Mouse (Mus musculus) midbrain, embryonic 15.5 days (tissue): ENCODE results near the gene Agap3. TPM values are rescaled to one million over a fixed set of nuclear protein-coding genes. Genes with fewer than 3 reads are reported as not detected.

Source experiments
- ATAC-seq: fragments of 200-750 bp; cut with Nextera tagmentation; replicated peaks from 2 replicates; pipeline ENCODE4 v1.8.0; 2017; ENCODE audit warnings: moderate TSS enrichment
- H3K27ac ChIP-seq: fragments of 300-500 bp; sonication (generic); 2 replicates; pipeline ENCODE4 v1.5.1; 2015; ENCODE audit warnings: mild to moderate bottlenecking, inconsistent platforms
- H3K27me3 ChIP-seq: fragments of 300-500 bp; sonication (generic); replicated peaks from 2 replicates; pipeline ENCODE4 v1.6.1; 2015; ENCODE audit warnings: inconsistent platforms
- H3K36me3 ChIP-seq: fragments of 300-500 bp; sonication (generic); replicated peaks from 2 replicates; pipeline ENCODE4 v1.6.1; 2015; ENCODE audit warnings: inconsistent platforms
- H3K4me1 ChIP-seq: fragments of 300-500 bp; sonication (generic); 2 replicates; pipeline ENCODE4 v1.6.1; 2015; ENCODE audit warnings: inconsistent platforms
- H3K4me2 ChIP-seq: fragments of 300-500 bp; sonication (generic); 2 replicates; pipeline ENCODE4 v1.6.1; 2015; ENCODE audit warnings: inconsistent platforms, mild to moderate bottlenecking, moderate library complexity
- H3K4me3 ChIP-seq: fragments of 300-500 bp; sonication (generic); 2 replicates; pipeline ENCODE4 v1.5.1; 2015; ENCODE audit warnings: mild to moderate bottlenecking, inconsistent platforms
- H3K9ac ChIP-seq: fragments of 300-500 bp; sonication (generic); 2 replicates; pipeline ENCODE4 v1.6.1; 2015; ENCODE audit warnings: mild to moderate bottlenecking, inconsistent platforms
- H3K9me3 ChIP-seq: fragments of 300-500 bp; sonication (generic); 2 replicates; pipeline ENCODE4 v1.6.1; 2016; ENCODE audit warnings: inconsistent platforms
- WGBS: fragments of 180-500 bp; shearing (Covaris S2); methylation state at CpG from one replicate; pipeline ENCODE4 v1.1.7; 2015; ENCODE audit warnings: mixed read lengths; 5-methylcytosine and 5-hydroxymethylcytosine counted together
- polyA plus RNA-seq: library from polyadenylated mRNA; unstranded; fragments of >200 nt; fragmentation: Nextera tagmentation; extraction: Ambion mirVana; gene quantifications from 2 replicates; pipeline ENCODE4 v1.2.1, GENCODE M21; 2015

Agap3 gene
- polyA plus RNA-seq, 1 experiment from 2014 or later, result 122 TPM

DNA sequence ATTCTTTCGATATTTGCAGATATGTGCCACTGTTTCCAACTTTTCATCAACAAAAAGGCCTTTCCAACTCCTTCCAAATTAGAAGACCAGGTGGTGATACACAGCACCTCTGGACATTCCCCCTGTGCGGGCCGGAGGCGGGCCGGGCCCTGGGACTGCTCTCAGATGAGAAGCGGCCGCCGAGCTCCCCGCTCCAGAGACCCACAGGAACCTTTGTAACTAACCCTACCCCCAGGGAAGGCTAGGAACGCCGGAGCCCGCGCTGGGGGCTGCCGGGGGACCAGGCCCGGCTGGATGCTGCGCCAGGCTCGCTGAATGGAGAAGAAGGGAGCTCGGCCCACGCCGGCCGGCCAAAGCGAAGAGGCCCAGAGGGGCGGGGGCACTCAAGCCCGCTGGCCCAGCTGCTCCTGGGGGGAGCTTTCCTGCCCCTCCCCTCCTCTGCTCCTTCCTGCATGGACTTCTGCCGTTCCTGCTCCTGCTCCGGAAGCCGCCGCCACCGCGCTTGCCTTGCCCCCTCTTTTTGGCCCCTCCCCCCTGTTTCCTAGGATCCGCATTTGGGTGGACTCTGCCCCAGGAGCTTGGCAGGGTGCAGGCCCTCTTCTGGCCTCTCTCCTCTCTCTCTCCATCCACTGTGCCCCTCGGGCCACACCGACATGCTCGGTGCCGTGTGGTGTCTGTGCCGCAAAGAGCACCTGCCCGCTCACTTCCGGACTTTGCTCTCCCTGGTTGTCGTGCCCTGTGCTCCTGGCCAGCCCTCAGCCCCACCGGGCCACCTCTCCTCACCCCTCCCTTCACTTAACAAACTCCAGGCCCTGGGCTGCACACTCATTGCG, 30.5 kb downstream of the Agap3 start:
- 39% methylated on average over 41 of the region's 41 CpGs for WGBS
- no peak overlapping the region for H3K9ac ChIP-seq
- no peaks in the 10 kb centered on the region for H3K9me3 ChIP-seq
- no peaks in the 10 kb centered on the region for H3K27me3 ChIP-seq
- H3K4me1 ChIP-seq, result peaks cover 43% of the 10 kb centered on the region
- no peak overlapping the region for H3K4me2 ChIP-seq
- no peak overlapping the region for H3K4me3 ChIP-seq
- H3K36me3 ChIP-seq, result peaks cover 18% of the 10 kb centered on the region; the same call in 1 of the 2 replicates
- ATAC-seq, result peak; percentile 7; the same call in 1 of the 2 replicates
- no peak overlapping the region for H3K27ac ChIP-seq

DNA sequence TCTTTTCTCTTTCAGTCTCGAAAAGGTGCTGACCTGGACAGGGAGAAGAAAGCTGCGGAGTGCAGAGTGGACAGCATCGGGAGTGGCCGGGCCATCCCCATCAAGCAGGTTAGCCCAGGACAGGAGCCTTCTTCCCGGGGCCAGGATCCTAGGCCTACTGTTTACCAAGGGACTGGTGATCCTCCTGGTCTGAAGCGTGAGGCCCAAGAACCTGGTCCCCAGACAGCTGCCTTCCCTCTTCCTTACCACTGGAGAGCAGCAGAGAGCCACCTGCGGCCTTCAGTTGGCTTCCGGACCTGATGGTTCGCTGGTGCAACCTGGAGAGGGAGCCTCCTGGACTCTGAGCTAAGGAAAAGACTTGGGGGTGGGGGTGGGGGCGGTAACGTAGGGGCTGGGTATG, 31.3 kb downstream of the Agap3 start:
- peak; percentile 38 for ATAC-seq
- Histone ChIP-seq H3K27me3 (no peaks in the 10 kb centered on the region), H3K4me2 (no peak overlapping the region), H3K9ac (no peak overlapping the region), H3K4me1 (peaks cover 43% of the 10 kb centered on the region), H3K9me3 (no peaks in the 10 kb centered on the region), H3K4me3 (no peak overlapping the region), H3K27ac (no peak overlapping the region), H3K36me3 (peaks cover 21% of the 10 kb centered on the region; the same call in 1 of the 2 replicates)
- WGBS, result 20% methylated on average over 11 of the region's 11 CpGs

DNA sequence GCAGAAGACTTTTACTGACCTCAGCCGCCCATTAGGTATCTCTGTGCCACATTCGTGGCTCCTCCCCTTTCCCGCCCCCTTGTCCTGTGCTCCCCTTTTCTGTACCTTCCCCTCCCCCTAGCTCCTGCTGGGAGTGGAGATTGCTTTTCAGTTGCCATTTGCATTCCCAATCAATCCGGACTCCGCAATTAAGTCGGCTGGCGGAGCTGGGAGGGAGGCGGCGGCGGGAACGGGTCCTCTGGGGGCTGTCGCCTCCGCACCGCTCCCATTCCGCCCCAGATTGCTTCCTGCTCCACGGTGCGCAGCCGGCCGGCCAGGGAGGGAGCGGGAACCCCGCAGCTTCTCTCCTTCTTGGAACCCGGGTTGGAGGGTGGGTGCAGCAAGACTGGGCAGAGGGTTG, 33.0 kb downstream of the Agap3 start:
- Histone ChIP-seq H3K4me3 (no peak overlapping the region), H3K9ac (no peak overlapping the region), H3K36me3 (peaks cover 30% of the 10 kb centered on the region), H3K9me3 (no peaks in the 10 kb centered on the region), H3K27me3 (no peaks in the 10 kb centered on the region), H3K27ac (no peak overlapping the region), H3K4me1 (peaks cover 43% of the 10 kb centered on the region), H3K4me2 (peak overlapping the region; percentile 25)
- no peak for ATAC-seq
- 12% methylated on average over 22 of the region's 22 CpGs for WGBS

GRCm38 (mm10) chr5:24486097-24486496, 34.1 kb downstream of the Agap3 start:
- Histone ChIP-seq H3K9ac (no peak overlapping the region), H3K4me2 (no peak overlapping the region), H3K9me3 (no peaks in the 10 kb centered on the region), H3K27me3 (no peaks in the 10 kb centered on the region), H3K4me1 (peaks cover 38% of the 10 kb centered on the region), H3K4me3 (no peak overlapping the region), H3K36me3 (peaks cover 36% of the 10 kb centered on the region), H3K27ac (0 out of 2 replicates have a peak overlapping the region, but pooled peaks have one; percentile 4)
- WGBS, result 3% methylated on average over 8 of the region's 8 CpGs
- no peak; the same call in 1 of the 2 replicates for ATAC-seq

DNA sequence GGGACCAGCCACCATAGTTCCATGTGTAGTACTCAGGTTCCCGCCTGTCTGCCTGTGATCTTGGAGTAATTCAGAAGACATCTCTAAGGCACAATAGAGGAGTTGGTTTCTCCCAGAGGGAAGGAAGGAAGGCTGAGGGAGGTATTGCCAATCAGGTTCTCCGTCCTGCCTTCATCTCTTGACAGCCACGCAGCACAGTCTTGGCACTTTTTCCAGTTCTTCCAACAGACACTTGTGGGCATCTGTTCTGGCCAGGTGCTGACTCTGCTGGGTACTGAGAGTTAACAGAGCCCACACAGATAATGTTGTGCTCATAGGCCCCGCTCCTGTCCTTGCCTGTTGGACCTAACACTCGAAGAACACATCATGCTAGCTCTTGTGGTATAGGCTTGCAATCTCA, 34.8 kb downstream of the Agap3 start:
- no peaks in the 10 kb centered on the region for H3K27me3 ChIP-seq
- no peak overlapping the region for H3K9ac ChIP-seq
- no peak overlapping the region for H3K4me3 ChIP-seq
- no peaks in the 10 kb centered on the region for H3K9me3 ChIP-seq
- no peak for ATAC-seq
- no peak overlapping the region for H3K4me2 ChIP-seq
- H3K36me3 ChIP-seq, result peaks cover 40% of the 10 kb centered on the region
- 96% methylated on average over 5 of the region's 5 CpGs for WGBS
- no peak overlapping the region for H3K27ac ChIP-seq
- H3K4me1 ChIP-seq, result peaks cover 31% of the 10 kb centered on the region

DNA sequence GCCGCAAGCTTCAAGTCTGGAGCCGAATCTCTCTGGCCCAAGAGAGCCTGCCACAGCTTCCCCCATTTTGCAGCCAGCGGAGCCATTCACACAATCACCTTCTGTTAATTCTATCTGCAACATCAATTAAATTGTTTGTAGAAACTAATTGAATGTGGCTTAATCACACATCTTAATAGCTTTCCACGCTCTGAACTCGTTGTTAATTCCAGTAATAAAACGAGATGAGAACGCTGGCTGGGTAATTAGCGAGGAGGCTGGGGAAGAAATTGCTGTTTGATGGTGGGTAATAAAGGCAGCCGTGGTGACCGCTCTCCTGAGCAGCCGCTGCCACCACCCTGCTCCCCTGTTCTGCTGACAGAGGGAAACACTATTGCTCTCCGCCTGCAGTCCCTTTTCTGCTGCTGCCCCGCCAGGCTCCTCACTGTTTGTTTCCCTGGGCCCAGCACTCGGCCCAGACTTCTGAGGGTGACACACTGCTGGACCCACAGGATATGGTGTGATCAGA, 38.5 kb downstream of the Agap3 start:
- peaks cover 48% of the 10 kb centered on the region for H3K36me3 ChIP-seq
- WGBS, result 77% methylated on average over 14 of the region's 14 CpGs
- H3K27ac ChIP-seq, result no peak overlapping the region
- no peak overlapping the region for H3K9ac ChIP-seq
- no peak overlapping the region for H3K4me2 ChIP-seq
- H3K27me3 ChIP-seq, result no peaks in the 10 kb centered on the region
- no peak overlapping the region for H3K4me3 ChIP-seq
- peaks cover 13% of the 10 kb centered on the region for H3K4me1 ChIP-seq
- H3K9me3 ChIP-seq, result no peaks in the 10 kb centered on the region
- no peak for ATAC-seq

DNA sequence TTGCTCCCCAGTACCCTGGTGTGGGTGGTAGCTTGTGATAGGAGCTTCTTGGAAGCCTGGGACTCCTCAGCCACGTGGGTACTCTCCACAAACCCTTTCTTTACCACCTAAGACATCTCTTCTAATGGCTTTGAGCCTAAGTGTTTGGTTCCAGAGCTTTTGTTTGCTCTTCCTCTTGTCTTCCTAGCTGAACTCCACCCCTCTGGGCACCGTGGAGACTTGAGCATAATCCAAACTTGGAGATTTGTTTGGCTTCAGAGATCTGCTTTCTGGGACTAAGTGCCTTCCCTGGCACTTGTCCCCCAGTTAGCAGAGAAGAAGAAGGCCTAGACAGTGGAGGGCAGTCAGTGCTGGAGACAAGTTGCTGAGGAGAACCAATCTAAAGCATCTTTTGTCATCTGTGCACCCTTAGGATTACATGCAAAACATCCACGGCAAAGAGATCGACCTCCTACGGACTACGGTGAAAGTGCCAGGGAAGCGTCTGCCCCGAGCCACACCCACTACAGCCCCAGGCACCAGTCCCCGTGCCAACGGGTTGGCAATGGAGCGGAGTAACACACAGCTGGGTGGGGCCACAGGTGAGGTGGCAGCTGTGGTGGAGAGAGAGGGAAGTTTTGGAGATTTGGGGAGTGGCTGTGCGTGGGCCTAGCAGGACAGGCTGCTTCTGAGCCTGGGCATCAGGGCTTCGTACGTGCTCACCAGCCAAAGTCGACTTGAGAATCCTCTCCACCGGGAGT, 40.7 kb downstream of the Agap3 start:
- 85% methylated on average over 16 of the region's 16 CpGs for WGBS

GRCm38 (mm10) chr5:24495019-24495418, 43.0 kb downstream of the Agap3 start:
- Histone ChIP-seq H3K4me1 (peaks cover 19% of the 10 kb centered on the region; the same call in 1 of the 2 replicates), H3K27me3 (no peaks in the 10 kb centered on the region), H3K9ac (no peak overlapping the region), H3K27ac (no peak overlapping the region), H3K4me2 (no peak overlapping the region), H3K9me3 (no peaks in the 10 kb centered on the region), H3K4me3 (no peak overlapping the region), H3K36me3 (peaks cover 35% of the 10 kb centered on the region)
- ATAC-seq, result peak; percentile 50
- WGBS, result 63% methylated on average over 15 of the region's 15 CpGs

More for the DNA sequence above, 40.7 kb downstream of the Agap3 start:
- Histone ChIP-seq H3K27ac (no peak overlapping the region), H3K36me3 (peaks cover 44% of the 10 kb centered on the region), H3K27me3 (no peaks in the 10 kb centered on the region), H3K4me3 (no peak overlapping the region), H3K4me1 (peaks cover 18% of the 10 kb centered on the region; the same call in 1 of the 2 replicates), H3K9me3 (no peaks in the 10 kb centered on the region), H3K4me2 (no peak overlapping the region), H3K9ac (no peak overlapping the region)
- ATAC-seq, result no peak

GRCm38 (mm10) chr5:24496756-24497155, 44.8 kb downstream of the Agap3 start:
- Histone ChIP-seq H3K4me2 (no peak overlapping the region), H3K36me3 (peaks cover 38% of the 10 kb centered on the region), H3K27me3 (no peaks in the 10 kb centered on the region), H3K9me3 (no peaks in the 10 kb centered on the region), H3K9ac (no peak overlapping the region), H3K4me1 (peaks cover 21% of the 10 kb centered on the region; the same call in 1 of the 2 replicates), H3K4me3 (no peak overlapping the region), H3K27ac (no peak overlapping the region)
- WGBS, result 37% methylated on average over 6 of the region's 6 CpGs
- no peak for ATAC-seq

DNA sequence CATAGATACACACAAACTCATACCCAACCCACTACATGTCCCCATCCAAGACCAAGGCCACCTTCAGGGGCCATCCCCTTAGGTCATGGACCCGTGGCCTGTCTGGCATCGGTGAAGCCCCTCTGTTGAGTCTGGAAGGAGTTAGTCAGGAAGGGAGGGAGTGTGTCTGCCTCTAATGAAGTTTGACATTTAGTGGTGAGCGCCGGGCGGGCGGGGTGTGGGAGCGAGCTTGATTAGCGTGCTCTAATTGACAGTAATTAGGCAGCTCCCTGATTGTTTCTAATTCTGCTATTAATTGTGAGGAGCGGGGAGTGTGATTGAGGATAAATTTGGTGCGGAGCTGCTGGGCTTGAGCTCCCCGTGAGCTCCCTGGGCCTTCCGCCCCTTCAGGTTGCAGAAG, 45.5 kb downstream of the Agap3 start:
- ATAC-seq, result no peak
- no peak overlapping the region for H3K4me3 ChIP-seq

GRCm38 (mm10) chr5:24499113-24499512, 47.1 kb downstream of the Agap3 start:
- H3K4me1 ChIP-seq, result peaks cover 21% of the 10 kb centered on the region; the same call in 1 of the 2 replicates
- no peak overlapping the region for H3K27ac ChIP-seq
- H3K36me3 ChIP-seq, result peaks cover 26% of the 10 kb centered on the region
- no peaks in the 10 kb centered on the region; the same call in 1 of the 2 replicates for H3K27me3 ChIP-seq
- no peak overlapping the region for H3K4me3 ChIP-seq
- WGBS, result 68% methylated on average over 10 of the region's 10 CpGs
- no peak overlapping the region for H3K9ac ChIP-seq
- no peak for ATAC-seq
- no peak overlapping the region for H3K4me2 ChIP-seq
- H3K9me3 ChIP-seq, result no peaks in the 10 kb centered on the region

More for the DNA sequence above, 45.5 kb downstream of the Agap3 start:
- Histone ChIP-seq H3K9ac (no peak overlapping the region), H3K4me1 (peaks cover 21% of the 10 kb centered on the region; the same call in 1 of the 2 replicates), H3K27ac (no peak overlapping the region), H3K4me2 (no peak overlapping the region), H3K27me3 (no peaks in the 10 kb centered on the region), H3K36me3 (peaks cover 36% of the 10 kb centered on the region), H3K9me3 (no peaks in the 10 kb centered on the region)
- WGBS, result 68% methylated on average over 12 of the region's 12 CpGs

- Histone ChIP-seq H3K27ac (no peak overlapping the region), H3K4me3 (no peak overlapping the region), H3K36me3 (peaks cover 26% of the 10 kb centered on the region), H3K4me2 (no peak overlapping the region), H3K9me3 (no peaks in the 10 kb centered on the region), H3K9ac (no peak overlapping the region), H3K27me3 (peaks cover 9% of the 10 kb centered on the region), H3K4me1 (peaks cover 21% of the 10 kb centered on the region; the same call in 1 of the 2 replicates)
- 78% methylated on average over 11 of the region's 11 CpGs for WGBS
- no peak for ATAC-seq
Measured at GRCm38 (mm10) chr5:24500851-24501250, 48.9 kb downstream of the Agap3 start.
